Mouse (Mus musculus) stomach, embryonic 14.5 days (tissue): ENCODE data around the gene Chad. TPM values are rescaled to one million over a fixed set of nuclear protein-coding genes. Genes with fewer than 3 reads are reported as not detected.

Experiments
- ATAC-seq: fragments of 200-750 bp; cut with Nextera tagmentation; 2 replicates; pipeline ENCODE4 v1.8.0; 2017; ENCODE audit warnings: low read depth, moderate TSS enrichment; ENCODE audit not compliant: insufficient number of reproducible peaks, insufficient read depth, low FRiP score
- H3K27ac ChIP-seq: fragments of 300-500 bp; sonication (generic); 2 replicates; pipeline ENCODE4 v1.5.1; 2014; ENCODE audit warnings: mild to moderate bottlenecking, low read length, moderate library complexity, mixed read lengths
- H3K27me3 ChIP-seq: fragments of 300-500 bp; sonication (generic); 2 replicates; pipeline ENCODE4 v1.6.1; 2014; ENCODE audit warnings: low read length, control low read depth, mixed read lengths; ENCODE audit not compliant: control insufficient read depth, insufficient read depth
- H3K36me3 ChIP-seq: fragments of 300-500 bp; sonication (generic); 2 replicates; pipeline ENCODE4 v1.6.1; 2014; ENCODE audit warnings: mild to moderate bottlenecking, control low read depth, low read length, moderate library complexity, mixed read lengths; ENCODE audit not compliant: control insufficient read depth, insufficient read depth
- H3K4me1 ChIP-seq: fragments of 300-500 bp; sonication (generic); 2 replicates; pipeline ENCODE4 v1.6.1; 2014; ENCODE audit warnings: low read length, control low read depth, mixed read lengths; ENCODE audit not compliant: control insufficient read depth, insufficient read depth
- H3K4me2 ChIP-seq: fragments of 300-500 bp; sonication (generic); replicated peaks from 2 replicates; pipeline ENCODE4 v1.6.1; 2014; ENCODE audit warnings: low read depth, low read length, control low read depth
- H3K4me3 ChIP-seq: fragments of 300-500 bp; sonication (generic); 2 replicates; pipeline ENCODE4 v1.5.1; 2014; ENCODE audit warnings: low read depth, low read length, control low read depth
- H3K9ac ChIP-seq: fragments of 300-500 bp; sonication (generic); replicated peaks from 2 replicates; pipeline ENCODE4 v1.6.1; 2014; ENCODE audit warnings: low read depth, mild to moderate bottlenecking, control low read depth, low read length, moderate library complexity, mixed read lengths
- H3K9me3 ChIP-seq: fragments of 300-500 bp; sonication (generic); 2 replicates; pipeline ENCODE4 v1.6.1; 2016; ENCODE audit warnings: low read depth, low read length, control low read depth; ENCODE audit not compliant: control insufficient read depth
- WGBS: fragments of 180-500 bp; shearing (Covaris S2); extraction: QIAGEN DNeasy Blood & Tissue Kit; methylation state at CpG from one replicate; pipeline ENCODE4 v1.1.7; 2014; 5-methylcytosine and 5-hydroxymethylcytosine counted together
- polyA plus RNA-seq: library from polyadenylated mRNA; unstranded; fragments of >200 nt; fragmentation: Nextera tagmentation; extraction: Ambion mirVana; gene quantifications from 2 replicates; pipeline ENCODE4 v1.2.1, GENCODE M21; 2014

The Chad gene
- polyA plus RNA-seq, 1 experiment from 2014 or later = 5.0 TPM

DNA sequence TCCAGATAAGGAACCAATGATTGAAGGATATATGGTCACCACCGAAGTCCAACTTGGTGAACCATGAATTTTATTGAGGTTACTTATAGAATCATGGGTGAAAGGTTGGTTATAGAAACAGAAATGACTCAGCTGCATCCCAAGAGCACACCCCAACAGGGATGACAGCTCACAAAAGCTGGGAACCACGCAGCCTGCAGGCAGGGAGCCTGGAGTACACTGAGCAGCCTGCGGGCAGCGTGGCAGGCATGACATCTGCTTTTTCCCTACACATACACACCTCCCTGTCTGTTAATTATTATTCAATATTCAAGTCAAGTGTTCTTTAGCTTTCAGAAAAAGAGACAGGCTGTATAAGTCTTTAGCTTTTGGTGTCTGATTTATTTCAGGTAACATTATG, 49.8 kb downstream of the Chad start:
- Histone ChIP-seq H3K27ac (no peak overlapping the region), H3K4me3 (no peak overlapping the region), H3K27me3 (no peaks in the 10 kb centered on the region), H3K4me1 (no peaks in the 10 kb centered on the region), H3K36me3 (no peaks in the 10 kb centered on the region), H3K9ac (no peak overlapping the region), H3K9me3 (no peaks in the 10 kb centered on the region), H3K4me2 (no peak overlapping the region)
- no peak for ATAC-seq
- WGBS = 74% methylated on average over 4 of the region's 4 CpGs

DNA sequence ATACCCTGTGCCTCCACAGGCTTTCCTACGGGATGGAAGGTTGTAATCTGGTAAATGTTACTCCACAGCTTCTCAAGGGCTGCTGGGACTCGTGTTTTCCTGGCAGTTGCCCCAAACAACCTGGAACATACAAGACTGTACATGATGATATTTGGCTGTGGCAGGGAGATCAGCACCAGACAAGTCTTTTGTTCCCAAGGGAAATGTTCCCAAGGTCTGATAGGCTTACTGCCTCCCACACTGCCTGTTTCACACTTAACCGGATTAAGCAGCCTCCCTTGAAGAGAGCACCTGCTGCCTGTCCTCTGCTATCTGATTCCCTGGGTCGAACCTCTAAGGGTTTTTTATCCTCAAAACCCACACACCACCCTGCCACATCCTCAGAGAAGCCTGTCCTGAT, 50.6 kb downstream of the Chad start:
- H3K4me1 ChIP-seq = no peaks in the 10 kb centered on the region
- no peak overlapping the region for H3K4me3 ChIP-seq
- no peak overlapping the region for H3K4me2 ChIP-seq
- H3K27me3 ChIP-seq = no peaks in the 10 kb centered on the region
- no peaks in the 10 kb centered on the region for H3K9me3 ChIP-seq
- H3K36me3 ChIP-seq = no peaks in the 10 kb centered on the region
- no peak for ATAC-seq
- no peak overlapping the region for H3K9ac ChIP-seq
- WGBS = 35% methylated on average over 4 of the region's 4 CpGs
- H3K27ac ChIP-seq = no peak overlapping the region

DNA sequence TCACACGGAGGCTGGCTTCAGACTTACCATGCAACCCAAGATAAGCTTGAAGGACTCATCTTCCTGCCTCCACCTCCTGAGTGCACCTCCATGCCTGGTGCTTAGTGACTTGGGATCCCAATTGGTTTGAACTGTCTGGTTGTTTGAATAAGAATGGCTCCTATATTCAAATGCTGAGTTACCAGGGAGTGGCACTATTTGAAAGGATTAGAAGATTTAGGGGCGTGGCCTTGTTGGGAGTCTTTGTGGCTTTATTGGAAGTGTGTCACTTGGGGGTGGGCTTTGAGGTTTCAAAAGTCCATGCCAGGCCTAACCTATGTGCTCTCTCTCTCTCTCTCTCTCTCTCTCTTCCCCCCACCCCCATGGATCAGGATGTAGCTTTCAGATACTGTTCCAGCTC, 52.8 kb downstream of the Chad start:
- H3K4me3 ChIP-seq = no peak overlapping the region
- 90% methylated on average over 2 of the region's 2 CpGs for WGBS

More for the DNA sequence above, 52.8 kb downstream of the Chad start:
- Histone ChIP-seq H3K9ac (no peak overlapping the region), H3K36me3 (no peaks in the 10 kb centered on the region), H3K9me3 (no peaks in the 10 kb centered on the region), H3K4me1 (no peaks in the 10 kb centered on the region), H3K27me3 (no peaks in the 10 kb centered on the region), H3K27ac (no peak overlapping the region), H3K4me2 (no peak overlapping the region)
- no peak for ATAC-seq

Other genes starting within 250 kb of the Chad start
- 116 and 124 TPM in 2 replicates for gene Luc7l3, start 243.1 kb upstream of the Chad start, polyA plus RNA-seq
- 17.4 and 19.2 TPM in 2 replicates for gene Ankrd40, start 237.0 kb upstream of the Chad start, polyA plus RNA-seq
- 4.5 and 5.8 TPM in 2 replicates for gene Abcc3, start 172.1 kb upstream of the Chad start, polyA plus RNA-seq
- gene Cacna1g, start 90.8 kb upstream of the Chad start, polyA plus RNA-seq = 13.5 and 17.6 TPM in 2 replicates
- 0.13 and 0.48 TPM in 2 replicates for gene Spata20, start 78.9 kb upstream of the Chad start, polyA plus RNA-seq
- gene Epn3, start 65.1 kb upstream of the Chad start, polyA plus RNA-seq = 7.5 and 11.1 TPM in 2 replicates
- 1.6 and 2.1 TPM in 2 replicates for gene Mycbpap, start 43.3 kb upstream of the Chad start, polyA plus RNA-seq
- gene Rsad1, start 15.8 kb upstream of the Chad start, polyA plus RNA-seq = 3.1 and 3.4 TPM in 2 replicates
- gene Acsf2, start 36.8 kb downstream of the Chad start, polyA plus RNA-seq = 7.1 and 9.3 TPM in 2 replicates
- gene Lrrc59, start 64.7 kb downstream of the Chad start, polyA plus RNA-seq = 147 and 157 TPM in 2 replicates
- 148 and 149 TPM in 2 replicates for gene Mrpl27, start 88.7 kb downstream of the Chad start, polyA plus RNA-seq
- gene Eme1, start 88.9 kb downstream of the Chad start, polyA plus RNA-seq = 20.7 and 20.9 TPM in 2 replicates
- 20.5 and 22.9 TPM in 2 replicates for gene Xylt2, start 112.5 kb downstream of the Chad start, polyA plus RNA-seq
- gene Gm11541, start 139.5 kb downstream of the Chad start, polyA plus RNA-seq = 2.3 and 2.9 TPM in 2 replicates
- not detected in 2 replicates for gene Cdc34b, start 176.7 kb downstream of the Chad start, polyA plus RNA-seq
- not detected in 2 replicates for gene Tmem92, start 217.7 kb downstream of the Chad start, polyA plus RNA-seq